Mouse (Mus musculus) right cerebral cortex, adult 18-20 months (tissue): ENCODE data around the gene Wbp2nl.
A peak's percentile ranks its signal among the peaks of the same experiment; 100 is the strongest.
"Not testable (repeated sequence)": the region's sequence is repeated elsewhere in the genome, so short reads cannot be mapped to it uniquely, and the experiment has no call there.

Experiments used
- DNase-seq: peaks from one replicate; pipeline ENCODE4 v3.0.0; 2022; ENCODE audit warnings: mixed read lengths

Gene Wbp2nl

GRCm38 (mm10) chr15:82350349-82350748, 51.6 kb downstream of the Wbp2nl start:
- DNase-seq, result no peak

- no peak for DNase-seq
These were observed 52.7 kb downstream of the Wbp2nl start for GRCm38 (mm10) chr15:82351480-82351879.

GRCm38 (mm10) chr15:82353078-82353744, 54.5 kb downstream of the Wbp2nl start:
- no peak for DNase-seq

DNA sequence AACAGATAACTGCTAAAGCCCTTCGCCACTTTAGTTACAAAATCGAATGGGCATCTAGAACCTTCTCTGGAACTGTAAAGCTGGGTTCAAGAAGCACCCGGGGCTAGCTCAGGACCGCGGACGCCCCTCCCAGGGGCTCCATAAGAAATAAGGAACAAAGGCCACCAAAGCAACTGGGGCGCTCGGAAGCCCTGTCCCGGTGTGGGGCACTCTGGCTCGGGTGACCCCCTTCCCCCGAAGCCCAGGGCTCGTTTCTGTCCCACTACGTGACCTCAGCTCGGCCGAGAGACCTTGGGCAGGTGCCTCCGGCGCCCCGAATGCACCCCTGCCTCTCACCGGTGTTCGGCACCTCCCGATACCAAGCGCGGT, 55.0 kb downstream of the Wbp2nl start:
- no peak for DNase-seq

GRCm38 (mm10) chr15:82354126-82354945, 55.6 kb downstream of the Wbp2nl start, which contains the start of gene Ndufa6:
Gene Ndufa6 (minus strand): TSS chr15:82354322.
- DNase-seq, result peak; percentile 97

DNA sequence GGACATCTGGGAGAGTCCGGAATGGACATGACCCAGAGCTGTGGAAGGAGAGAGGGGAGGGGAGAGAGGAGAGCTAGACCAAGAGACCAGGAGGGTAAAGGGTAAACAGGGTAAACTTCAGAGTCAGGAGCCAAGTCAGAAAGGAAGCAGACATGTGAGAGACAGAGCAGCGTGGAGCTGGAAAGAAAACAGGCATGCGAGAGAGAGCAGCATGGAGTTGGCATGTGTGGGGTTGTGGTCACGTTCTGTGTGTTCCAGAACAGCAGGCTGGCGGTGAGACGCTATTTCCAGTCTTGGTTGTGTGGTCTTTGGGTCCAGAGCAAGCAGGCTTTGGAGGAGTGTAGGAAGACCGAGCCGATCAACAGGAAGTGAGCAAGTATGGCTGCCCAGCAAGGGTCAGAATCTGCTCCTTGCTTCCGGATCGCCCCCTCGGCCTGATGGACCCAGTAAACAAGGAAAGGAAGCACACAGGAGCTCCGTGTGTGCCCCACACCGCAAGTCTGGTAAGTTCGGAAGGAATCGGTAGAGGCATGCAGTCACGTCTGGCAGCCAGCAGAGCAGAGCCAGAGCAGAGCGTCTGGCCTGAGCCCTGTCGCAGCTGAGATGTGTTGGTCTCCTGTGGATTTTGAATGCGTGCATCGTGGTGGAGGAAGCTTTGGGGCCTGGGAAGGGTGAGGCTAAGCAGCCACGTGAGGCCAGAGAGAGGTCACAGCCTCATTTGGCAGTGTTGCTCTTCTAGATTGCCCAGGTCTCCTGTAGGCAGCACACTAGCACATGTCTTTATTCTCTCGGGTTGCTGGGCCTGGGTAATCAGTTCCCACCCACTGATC, 59.9 kb downstream of the Wbp2nl start:
- DNase-seq, result no peak

GRCm38 (mm10) chr15:82361459-82362018, 62.8 kb downstream of the Wbp2nl start:
- no peak for DNase-seq

GRCm38 (mm10) chr15:82362234-82362633, 63.5 kb downstream of the Wbp2nl start:
- no peak for DNase-seq

- DNase-seq, result not testable (repeated sequence)
These were observed 65.0 kb downstream of the Wbp2nl start for GRCm38 (mm10) chr15:82363801-82364200.
